Mouse (Mus musculus): ENCODE results near the gene Dlg1.

Dlg1 gene

DNA sequence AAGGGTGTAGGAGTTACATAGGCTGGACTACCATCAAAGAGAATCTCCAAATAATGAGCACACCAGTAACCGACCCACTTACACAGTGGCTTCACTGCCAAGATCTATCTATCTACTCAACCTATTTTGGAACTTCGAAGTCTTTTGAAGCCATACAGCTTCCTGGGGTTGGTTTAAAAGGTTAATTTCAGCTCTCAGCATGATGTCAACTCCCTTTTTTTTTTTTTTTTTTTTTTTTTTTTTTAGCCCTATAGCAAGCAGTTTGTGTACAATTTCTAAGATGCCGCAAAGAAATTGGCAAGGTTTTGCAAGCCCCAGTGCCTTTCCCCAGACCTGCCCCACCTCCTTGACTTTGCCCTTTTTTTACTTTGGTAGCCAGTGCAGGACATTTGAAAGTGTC lies 202.0 kb downstream of the Dlg1 start:
- no peak for DNase-seq

GRCm38 (mm10) chr16:31866911-31867310 lies 203.7 kb downstream of the Dlg1 start:
- no peak for DNase-seq

DNA sequence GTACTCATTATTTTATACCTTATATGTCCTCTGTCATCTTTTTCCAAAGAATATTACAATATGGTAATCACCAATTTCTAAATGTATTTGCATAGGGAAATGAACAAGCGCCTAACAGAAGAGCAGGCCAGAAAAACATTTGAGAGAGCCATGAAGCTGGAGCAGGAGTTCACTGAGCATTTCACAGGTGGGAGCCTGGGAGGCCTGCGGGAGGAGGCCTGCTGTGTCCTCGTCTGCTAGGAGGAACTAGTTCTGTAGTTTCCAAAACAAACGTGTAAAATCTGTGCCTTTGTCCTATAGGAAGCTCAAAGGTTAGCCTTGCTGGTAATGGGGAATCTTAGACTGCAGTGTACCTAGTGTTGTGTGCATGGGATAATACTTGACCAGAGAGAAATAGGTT lies 204.5 kb downstream of the Dlg1 start:
- no peak for DNase-seq

DNA sequence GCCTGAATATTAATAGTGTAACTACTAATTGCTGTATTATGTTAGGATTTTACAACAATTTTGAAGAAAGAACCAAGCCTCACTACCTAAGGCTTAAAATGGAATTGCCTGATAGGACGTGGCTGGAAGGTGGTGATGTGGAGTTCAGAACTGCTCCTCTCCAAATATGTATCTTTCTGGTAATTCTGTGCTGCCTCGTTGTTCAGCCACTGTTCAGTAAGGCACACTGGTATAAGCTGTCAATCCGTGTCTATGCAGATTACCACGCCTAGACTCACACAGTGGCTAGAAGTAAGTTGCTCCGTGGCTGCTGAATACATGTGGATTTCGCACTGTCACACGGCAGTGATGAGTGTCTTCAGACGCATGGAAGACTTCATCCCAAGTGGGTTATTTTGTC lies 210.5 kb downstream of the Dlg1 start:
- no peak for DNase-seq

- DNase-seq: no peak
Measured at GRCm38 (mm10) chr16:31875391-31875790, 212.1 kb downstream of the Dlg1 start.

DNA sequence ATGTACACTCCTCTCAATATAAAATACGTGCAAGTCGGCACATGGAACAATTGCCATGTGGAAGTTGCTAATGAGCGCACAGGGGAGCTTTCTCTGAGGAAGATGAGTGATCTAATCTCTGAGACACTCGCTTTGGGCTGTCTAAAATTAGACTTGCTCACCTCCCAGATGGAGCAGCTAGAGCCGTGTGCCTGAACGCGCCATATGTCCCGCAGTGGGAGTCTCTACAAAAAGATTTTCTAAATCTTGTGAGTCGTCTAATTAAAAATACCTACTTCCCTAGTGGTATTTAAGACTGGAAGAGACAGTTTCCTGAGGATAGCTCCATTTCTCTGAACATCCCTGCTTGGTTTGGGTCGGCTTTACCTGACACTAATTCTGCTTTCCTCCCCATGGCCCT lies 213.1 kb downstream of the Dlg1 start:
- no peak for DNase-seq

DNA sequence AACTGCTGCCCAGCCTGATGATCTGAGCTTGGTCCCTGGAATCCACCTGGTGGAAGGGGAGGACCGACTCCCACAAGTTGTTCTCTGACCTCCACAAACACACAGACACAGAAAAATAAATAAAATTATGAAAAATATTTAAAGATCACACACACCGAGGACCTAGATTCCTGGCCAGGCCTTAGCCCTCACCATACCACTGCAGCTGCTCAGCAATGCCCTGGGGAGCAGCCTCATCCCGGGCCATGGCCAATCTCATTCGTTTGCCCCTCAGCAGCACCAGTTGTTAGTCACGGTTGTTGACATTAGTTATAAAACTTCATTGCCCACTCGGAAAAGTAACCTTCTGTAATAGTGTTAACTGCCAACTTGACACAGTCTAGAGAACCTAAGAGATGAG lies 214.8 kb downstream of the Dlg1 start:
- DNase-seq: no peak

- peak; percentile 75 to 76 for DNase-seq
Measured at GRCm38 (mm10) chr16:31878573-31879257, 215.5 kb downstream of the Dlg1 start, which contains the start of gene Meltf. Gene Meltf (plus strand): TSS chr16:31878810.

GRCm38 (mm10) chr16:31880146-31880840 lies 217.1 kb downstream of the Dlg1 start:
- DNase-seq: no peak

DNA sequence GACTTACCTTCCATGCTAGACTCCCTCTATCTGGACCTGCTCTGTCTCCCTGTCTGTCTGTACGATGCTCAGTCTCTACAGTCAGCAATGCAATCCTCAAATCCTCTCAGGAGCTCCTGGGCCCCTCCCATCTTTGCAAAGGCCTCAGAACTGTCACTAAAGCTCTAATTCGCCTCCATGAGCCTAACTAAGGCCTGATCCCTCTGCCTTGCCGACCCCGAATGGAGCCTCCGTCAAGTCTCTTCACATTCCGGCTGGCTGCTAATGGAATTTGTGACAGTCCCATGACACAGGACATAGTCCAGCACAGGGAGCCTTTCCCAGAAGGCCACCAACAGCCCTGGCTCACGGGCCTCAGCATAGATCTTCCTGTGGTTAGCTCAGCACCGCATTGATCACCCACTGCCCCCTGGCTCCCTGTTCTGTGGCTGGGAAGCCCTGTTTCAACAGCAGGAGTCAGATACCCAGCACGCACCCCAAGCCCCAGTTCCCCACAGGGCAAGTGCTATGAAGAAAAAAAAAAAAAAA lies 219.2 kb downstream of the Dlg1 start:
- no peak for DNase-seq

GRCm38 (mm10) chr16:31883302-31883701 lies 220.1 kb downstream of the Dlg1 start:
- DNase-seq: no peak

DNA sequence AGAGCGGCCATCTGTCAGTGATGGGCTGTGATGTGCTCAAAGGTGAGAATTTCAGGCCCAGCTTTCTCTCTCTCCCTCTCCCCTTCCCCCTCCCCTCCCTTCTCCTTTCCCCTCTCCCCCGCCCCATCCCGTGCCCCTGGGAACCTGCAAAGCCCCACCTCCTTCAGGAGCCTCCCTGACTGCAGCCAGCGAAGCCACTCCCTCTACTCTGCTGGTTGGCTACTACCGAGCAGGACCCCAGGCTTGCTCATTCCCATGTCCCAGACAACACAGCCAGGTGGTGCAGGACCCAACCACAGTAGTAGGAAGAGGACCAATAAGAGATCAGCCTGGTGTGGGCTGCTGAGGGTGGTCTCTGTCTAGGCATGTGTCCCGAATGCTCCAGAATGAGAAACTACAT lies 220.7 kb downstream of the Dlg1 start:
- DNase-seq: no peak

DNA sequence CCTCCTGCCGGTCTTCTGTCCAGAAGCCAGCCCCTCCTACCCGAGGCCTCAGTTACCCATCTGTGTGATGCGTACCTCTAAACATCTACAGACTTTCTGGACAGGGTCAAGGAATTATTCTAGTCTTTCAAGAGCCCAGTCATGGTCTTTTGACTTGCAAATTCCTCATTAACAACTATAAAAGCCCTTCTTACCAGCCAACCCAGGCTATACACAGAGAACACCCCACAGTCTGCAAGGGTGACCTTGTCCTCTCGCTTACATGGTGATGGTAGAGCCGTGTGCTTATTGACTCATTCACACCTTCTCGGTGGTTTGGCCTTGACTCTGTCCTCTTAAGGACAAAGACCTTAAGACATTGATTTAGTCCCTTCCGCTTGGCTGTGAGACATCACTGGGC lies 227.7 kb downstream of the Dlg1 start:
- no peak for DNase-seq

GRCm38 (mm10) chr16:31893396-31894141 lies 230.3 kb downstream of the Dlg1 start:
- DNase-seq: peak in 1 of 2 experiments; percentile 10

- no peak for DNase-seq
Measured at GRCm38 (mm10) chr16:31896971-31897774, 233.9 kb downstream of the Dlg1 start.

DNA sequence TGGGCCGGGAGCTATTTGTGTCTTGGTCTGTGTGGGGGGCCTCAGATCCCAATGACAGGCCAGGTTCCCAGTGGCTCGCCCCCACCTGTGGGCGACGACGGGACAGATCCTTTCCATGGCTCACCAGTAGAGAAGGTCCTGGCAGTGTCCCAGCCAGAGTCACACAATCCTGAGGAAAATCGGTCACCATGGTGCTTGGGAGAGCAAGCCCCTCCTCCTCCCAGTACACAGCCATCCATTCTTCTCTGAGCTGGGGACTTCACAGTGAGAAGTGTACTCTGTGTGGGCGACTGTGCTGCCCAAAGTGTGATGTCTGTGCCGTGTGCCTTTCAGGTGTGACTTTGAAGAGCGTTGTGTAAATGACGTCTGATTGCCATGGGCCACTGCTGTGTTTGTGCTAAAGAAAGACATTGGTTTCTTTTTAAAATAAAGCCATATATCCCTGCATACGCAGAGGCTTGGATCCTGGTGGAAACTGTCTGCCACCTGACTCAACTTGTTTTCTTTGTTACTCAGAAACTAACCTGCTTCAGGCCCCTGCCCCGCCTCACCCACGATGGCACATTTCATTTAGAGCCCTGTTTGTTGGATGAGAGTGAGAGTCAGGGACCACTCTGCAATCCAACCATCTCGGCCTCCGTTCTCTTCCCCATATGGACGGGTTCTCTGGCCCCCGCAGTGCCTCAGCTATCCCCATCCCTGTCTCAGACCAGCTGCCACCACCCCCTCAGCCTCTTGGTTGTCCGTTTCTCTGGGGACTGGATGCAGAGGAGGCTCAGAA lies 235.5 kb downstream of the Dlg1 start:
- DNase-seq: no peak

DNA sequence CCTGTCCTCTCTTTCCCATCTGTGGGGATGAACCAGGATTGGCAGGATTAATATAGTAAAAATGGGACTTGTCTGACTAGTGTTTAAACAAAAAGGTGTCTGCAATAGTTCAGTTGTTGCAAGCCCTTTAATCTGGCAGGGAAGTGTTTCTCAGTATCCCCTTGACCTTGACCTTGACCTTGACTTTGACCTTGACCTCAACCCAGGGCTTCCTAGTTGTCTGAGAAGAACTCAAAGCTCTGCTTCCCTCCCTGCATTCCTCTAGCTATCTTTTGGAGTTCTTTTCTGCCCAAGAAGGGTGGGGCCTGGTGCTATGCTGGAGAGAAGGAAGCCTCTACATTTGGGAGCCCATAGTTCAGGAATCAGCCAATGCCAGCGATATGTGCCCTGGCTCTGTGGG lies 238.6 kb downstream of the Dlg1 start:
- no peak for DNase-seq

DNA sequence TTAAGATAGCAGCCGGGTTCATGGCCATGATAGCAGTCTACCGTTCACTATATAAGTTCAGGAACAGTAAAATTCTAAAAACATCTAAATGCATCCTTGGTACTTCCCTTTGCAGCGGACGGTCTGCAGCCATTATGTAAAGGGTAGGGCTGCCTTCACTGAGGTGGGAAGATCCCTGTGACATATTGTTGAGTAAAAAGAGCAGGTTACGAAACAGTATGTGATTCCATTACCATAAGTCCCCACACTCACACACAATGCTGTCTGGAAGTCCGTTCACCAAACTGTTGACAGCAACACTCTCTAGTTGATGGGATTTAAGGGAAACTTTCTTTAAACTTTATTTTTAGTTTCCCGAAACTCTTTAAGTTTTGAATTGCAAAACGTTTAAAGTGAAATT lies 240.0 kb downstream of the Dlg1 start:
- no peak for DNase-seq

GRCm38 (mm10) chr16:31905331-31905730 lies 242.1 kb downstream of the Dlg1 start:
- peak; percentile 38 to 42 for DNase-seq

DNA sequence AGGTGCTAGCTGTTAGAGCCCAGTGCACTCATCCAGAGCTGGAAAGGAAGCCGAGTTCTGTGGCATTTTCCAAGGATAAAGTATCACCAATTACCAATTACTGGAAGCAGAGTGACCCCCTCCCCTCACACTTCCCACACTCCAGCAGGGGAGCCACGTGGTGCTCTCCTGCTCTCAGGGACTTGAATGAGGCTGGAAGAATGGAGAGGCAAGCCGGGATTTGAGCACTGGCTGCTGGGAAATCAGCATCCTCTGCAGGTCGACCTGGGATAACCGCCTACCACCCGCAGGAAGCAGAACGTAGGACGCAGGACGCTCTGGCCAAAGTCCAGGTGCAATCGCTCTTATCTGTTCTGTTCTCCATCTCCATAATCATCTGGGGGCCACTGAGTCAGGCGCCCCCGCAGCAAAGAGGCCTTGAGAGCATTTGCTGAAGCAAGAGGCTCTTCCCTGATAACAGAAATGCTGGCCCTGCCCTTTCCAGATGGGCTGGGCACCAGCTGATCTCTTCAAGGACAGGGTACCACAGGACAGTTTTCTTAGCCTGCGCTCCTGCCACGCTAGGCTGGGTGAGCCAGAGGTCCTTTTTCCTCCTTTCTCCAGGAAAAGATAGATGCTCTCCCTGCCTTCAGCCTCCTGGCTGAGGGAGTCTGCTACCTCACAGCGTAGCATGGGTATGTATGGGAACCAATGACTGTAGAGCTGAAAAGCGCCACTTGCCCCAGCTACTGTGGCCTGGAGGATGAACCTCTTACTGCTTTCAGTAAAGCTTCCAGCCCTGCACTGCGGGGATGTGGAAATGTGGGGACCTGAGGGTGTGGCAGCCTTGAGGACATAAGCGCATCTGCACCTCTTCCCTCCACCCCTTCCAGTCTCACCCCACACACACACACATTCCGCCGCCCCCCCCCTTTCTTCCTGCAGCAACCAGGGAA lies 242.9 kb downstream of the Dlg1 start:
- no peak for DNase-seq

- no peak for DNase-seq
Measured at GRCm38 (mm10) chr16:31906896-31907295, 243.7 kb downstream of the Dlg1 start.
